Comparison of ENCODE assay signal across 8 mouse cellular contexts in genomic region chr15:85653421-85654401, GRCm38 (mm10).
A peak's percentile ranks its signal among the peaks of the same experiment; 100 is the strongest.
DNase-seq lines count a peak whose midpoint lies in the region; ATAC-seq lines count a peak whose summit lies in the region.

No protein-coding gene starts in this region.

- no peaks in the 10 kb centered on the region for H3K9me3 ChIP-seq in forebrain, embryonic 10.5 days
- no peaks in the 10 kb centered on the region for H3K9me3 ChIP-seq in heart, embryonic 15.5 days (replicated peaks)

- DNase-seq in adrenal gland, postnatal 36 days, result peak; percentile 89 to 92
- no peak for DNase-seq in forebrain, embryonic 10.5 days (ENCODE audit: extremely low spot score, low spot score)
- peak; percentile 92 to 96 for DNase-seq in kidney, postnatal 36 days
- DNase-seq in lung, adult 18-20 months, result peak; percentile 84 to 85
- peak; percentile 85 for DNase-seq in ovary, postnatal 36 days (ENCODE audit: low spot score)
- DNase-seq in urinary bladder, adult 2 months (ENCODE audit: low spot score), result peak; percentile 78

- WGBS in forebrain, embryonic 10.5 days, result 67% methylated on average over 32 of the region's 32 CpGs
- 17% methylated on average over 32 of the region's 32 CpGs for WGBS in heart, embryonic 15.5 days

- no peak overlapping the region for H3K4me3 ChIP-seq in forebrain, embryonic 10.5 days
- H3K4me3 ChIP-seq in heart, embryonic 15.5 days, result peak overlapping the region; percentile 54

- H3K36me3 ChIP-seq in forebrain, embryonic 10.5 days (replicated peaks), result no peaks in the 10 kb centered on the region
- no peaks in the 10 kb centered on the region for H3K36me3 ChIP-seq in heart, embryonic 15.5 days

- H3K4me1 ChIP-seq in forebrain, embryonic 10.5 days, result peaks cover 23% of the 10 kb centered on the region
- peaks cover 31% of the 10 kb centered on the region for H3K4me1 ChIP-seq in heart, embryonic 15.5 days (replicated peaks)

- peak overlapping the region; percentile 13; the same call in 1 of the 2 replicates for H3K27ac ChIP-seq in forebrain, embryonic 10.5 days
- H3K27ac ChIP-seq in heart, embryonic 15.5 days, result peak overlapping the region; percentile 95

- H3K4me2 ChIP-seq in heart, embryonic 15.5 days, result peak overlapping the region; percentile 84

- peaks cover 100% of the 10 kb centered on the region for H3K27me3 ChIP-seq in forebrain, embryonic 10.5 days (ENCODE audit: poor library complexity, severe bottlenecking)
- no peaks in the 10 kb centered on the region for H3K27me3 ChIP-seq in heart, embryonic 15.5 days

- H3K9ac ChIP-seq in heart, embryonic 15.5 days, result peak overlapping the region; percentile 79

- ATAC-seq in CD4-positive, CD25-positive, alpha-beta regulatory T cell, adult 4 months, result peak; percentile 80
- ATAC-seq in heart, embryonic 15.5 days (replicated peaks; ENCODE audit: insufficient number of reproducible peaks, insufficient read depth, low FRiP score, low read depth), result peak; percentile 83
